Mouse (Mus musculus): ENCODE results near the gene Rbms3.

- no peak for TF ChIP-seq CTCF (IDR thresholded peaks at IDR 0.05; ENCODE audit: low read depth, low read length)
- no peak for TF ChIP-seq POLR2A (IDR thresholded peaks at IDR 0.05; ENCODE audit: extremely low read depth, insufficient read depth, low read length)
These were observed 47.1 kb downstream of the Rbms3 start for GRCm38 (mm10) chr9:117582591-117582990.

All from liver, adult 2 months (tissue).